Mouse (Mus musculus): ENCODE data around the gene Neurl1a. TPM values are rescaled to one million over a fixed set of nuclear protein-coding genes. Genes with fewer than 3 reads are reported as not detected.

Gene Neurl1a
- polyA plus RNA-seq, 1 experiment from 2014 or later: 15.0 TPM

DNA sequence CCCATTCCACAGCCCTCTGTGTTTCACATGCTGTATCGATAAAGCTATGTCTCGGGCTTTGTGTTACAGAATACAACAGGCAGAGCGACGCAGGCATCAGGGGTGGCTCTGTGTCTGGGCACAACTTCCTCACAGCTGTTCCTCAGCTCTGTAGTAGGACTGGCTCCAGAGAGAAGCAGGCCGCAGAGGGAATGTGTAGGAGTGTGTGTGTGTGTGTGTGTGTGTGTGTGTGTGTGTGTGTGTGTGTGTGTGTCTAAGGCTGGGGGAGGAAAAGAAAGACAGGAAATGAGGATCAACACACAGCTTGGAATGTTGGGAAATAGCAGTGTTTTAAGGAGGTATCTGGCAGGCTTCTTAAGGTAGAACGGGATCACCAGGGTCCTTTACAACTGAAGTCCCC, 98.1 kb downstream of the Neurl1a start:
- H3K27ac ChIP-seq (ENCODE audit: low read depth, low read length): no peak overlapping the region
- no peak for ATAC-seq
- H3K4me3 ChIP-seq (ENCODE audit: low read length): no peak overlapping the region
- H3K9ac ChIP-seq (ENCODE audit: low read depth, low read length): no peak overlapping the region
- H3K4me1 ChIP-seq (ENCODE audit: control insufficient read depth, insufficient read depth, low read depth, low read length): peaks cover 10% of the 10 kb centered on the region
- 79% methylated on average over 6 of the region's 6 CpGs for WGBS
- no peaks in the 10 kb centered on the region for H3K27me3 ChIP-seq (replicated peaks; ENCODE audit: control insufficient read depth, insufficient read depth, low read length)
- no peak overlapping the region for H3K4me2 ChIP-seq (ENCODE audit: low read length)
- peaks cover 4% of the 10 kb centered on the region; the same call in 1 of the 2 replicates for H3K36me3 ChIP-seq (ENCODE audit: control insufficient read depth, insufficient read depth, low read length)
- H3K9me3 ChIP-seq (ENCODE audit: control insufficient read depth, low read length): no peaks in the 10 kb centered on the region

DNA sequence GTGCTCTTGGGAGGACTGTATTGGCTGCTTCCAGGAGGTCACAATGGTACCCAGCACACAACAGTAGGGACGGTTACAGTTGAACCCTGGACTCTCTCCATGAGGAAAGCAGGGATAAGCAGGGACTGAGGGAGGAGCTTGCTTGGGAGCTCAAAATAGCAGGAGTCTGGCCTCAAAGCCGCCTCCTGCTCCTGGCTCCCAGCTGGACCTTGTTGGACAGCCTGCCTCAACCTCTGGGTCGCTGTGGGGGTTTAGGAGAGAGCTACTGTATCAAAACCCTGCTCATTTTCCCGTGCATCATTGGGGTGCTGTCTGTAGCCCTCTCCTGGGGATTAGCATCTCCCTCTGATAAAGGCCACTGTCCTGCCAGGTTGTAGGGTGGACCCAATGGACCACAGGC, 100.8 kb downstream of the Neurl1a start:
- Histone ChIP-seq H3K4me3 (ENCODE audit: low read length) (no peak overlapping the region), H3K9ac (ENCODE audit: low read depth, low read length) (no peak overlapping the region), H3K9me3 (ENCODE audit: control insufficient read depth, low read length) (no peaks in the 10 kb centered on the region), H3K4me2 (ENCODE audit: low read length) (no peak overlapping the region), H3K27ac (ENCODE audit: low read depth, low read length) (peak overlapping the region; percentile 49), H3K27me3 (replicated peaks; ENCODE audit: control insufficient read depth, insufficient read depth, low read length) (no peaks in the 10 kb centered on the region), H3K4me1 (ENCODE audit: control insufficient read depth, insufficient read depth, low read depth, low read length) (peaks cover 10% of the 10 kb centered on the region), H3K36me3 (ENCODE audit: control insufficient read depth, insufficient read depth, low read length) (no peaks in the 10 kb centered on the region)
- no peak for ATAC-seq
- 81% methylated on average over 4 of the region's 4 CpGs for WGBS

GRCm38 (mm10) chr19:47279788-47280532, 101.3 kb downstream of the Neurl1a start:
- Histone ChIP-seq H3K9me3 (ENCODE audit: control insufficient read depth, low read length) (no peaks in the 10 kb centered on the region), H3K4me1 (ENCODE audit: control insufficient read depth, insufficient read depth, low read depth, low read length) (peaks cover 10% of the 10 kb centered on the region), H3K4me3 (ENCODE audit: low read length) (no peak overlapping the region), H3K36me3 (ENCODE audit: control insufficient read depth, insufficient read depth, low read length) (no peaks in the 10 kb centered on the region), H3K27ac (ENCODE audit: low read depth, low read length) (peak overlapping the region; percentile 49), H3K9ac (ENCODE audit: low read depth, low read length) (no peak overlapping the region), H3K4me2 (ENCODE audit: low read length) (no peak overlapping the region), H3K27me3 (replicated peaks; ENCODE audit: control insufficient read depth, insufficient read depth, low read length) (no peaks in the 10 kb centered on the region)
- 66% methylated on average over 15 of the region's 15 CpGs for WGBS
- ATAC-seq: peak; percentile 83

DNA sequence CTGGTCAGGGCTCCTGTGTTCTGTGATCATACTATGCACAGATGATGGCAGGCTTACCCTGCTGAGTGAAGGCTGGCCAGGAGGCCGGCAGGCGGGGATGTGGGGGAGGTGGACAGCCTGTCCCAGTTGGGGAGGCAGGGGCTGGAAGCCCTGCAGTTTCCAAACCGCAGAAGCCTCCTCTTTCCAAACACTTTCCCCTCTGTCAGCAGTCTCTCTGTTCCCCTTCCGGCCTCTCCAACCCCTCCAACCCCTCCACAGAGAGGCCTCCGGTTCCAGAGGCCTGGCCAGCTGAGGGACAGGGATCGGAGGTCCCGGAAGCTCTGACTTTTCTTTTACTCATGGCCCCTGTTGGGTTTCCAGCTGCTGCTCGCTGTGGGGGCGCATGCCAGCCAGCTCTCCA, 102.3 kb downstream of the Neurl1a start:
- Histone ChIP-seq H3K4me2 (ENCODE audit: low read length) (no peak overlapping the region), H3K9me3 (ENCODE audit: control insufficient read depth, low read length) (no peaks in the 10 kb centered on the region), H3K9ac (ENCODE audit: low read depth, low read length) (no peak overlapping the region), H3K36me3 (ENCODE audit: control insufficient read depth, insufficient read depth, low read length) (no peaks in the 10 kb centered on the region; the same call in 1 of the 2 replicates), H3K4me1 (ENCODE audit: control insufficient read depth, insufficient read depth, low read depth, low read length) (peaks cover 10% of the 10 kb centered on the region), H3K4me3 (ENCODE audit: low read length) (no peak overlapping the region), H3K27me3 (replicated peaks; ENCODE audit: control insufficient read depth, insufficient read depth, low read length) (no peaks in the 10 kb centered on the region), H3K27ac (ENCODE audit: low read depth, low read length) (no peak overlapping the region)
- WGBS: 73% methylated on average over 9 of the region's 9 CpGs
- ATAC-seq: no peak

GRCm38 (mm10) chr19:47282050-47282454, 103.4 kb downstream of the Neurl1a start:
- WGBS: 72% methylated on average over 6 of the region's 6 CpGs
- H3K27me3 ChIP-seq (replicated peaks; ENCODE audit: control insufficient read depth, insufficient read depth, low read length): no peaks in the 10 kb centered on the region
- H3K4me1 ChIP-seq (ENCODE audit: control insufficient read depth, insufficient read depth, low read depth, low read length): peaks cover 10% of the 10 kb centered on the region
- H3K9ac ChIP-seq (ENCODE audit: low read depth, low read length): no peak overlapping the region
- ATAC-seq: no peak
- H3K27ac ChIP-seq (ENCODE audit: low read depth, low read length): no peak overlapping the region
- no peaks in the 10 kb centered on the region; the same call in 1 of the 2 replicates for H3K36me3 ChIP-seq (ENCODE audit: control insufficient read depth, insufficient read depth, low read length)
- H3K9me3 ChIP-seq (ENCODE audit: control insufficient read depth, low read length): no peaks in the 10 kb centered on the region
- H3K4me2 ChIP-seq (ENCODE audit: low read length): no peak overlapping the region
- H3K4me3 ChIP-seq (ENCODE audit: low read length): no peak overlapping the region

GRCm38 (mm10) chr19:47282688-47283215, 104.1 kb downstream of the Neurl1a start:
- WGBS: 95% methylated on average over 17 of the region's 17 CpGs
- H3K9me3 ChIP-seq (ENCODE audit: control insufficient read depth, low read length): no peaks in the 10 kb centered on the region

GRCm38 (mm10) chr19:47285581-47285980, 107.0 kb downstream of the Neurl1a start:
- no peak overlapping the region for H3K9ac ChIP-seq (ENCODE audit: low read depth, low read length)
- no peaks in the 10 kb centered on the region for H3K27me3 ChIP-seq (replicated peaks; ENCODE audit: control insufficient read depth, insufficient read depth, low read length)
- H3K36me3 ChIP-seq (ENCODE audit: control insufficient read depth, insufficient read depth, low read length): no peaks in the 10 kb centered on the region; the same call in 1 of the 2 replicates
- H3K4me3 ChIP-seq (ENCODE audit: low read length): no peak overlapping the region
- H3K9me3 ChIP-seq (ENCODE audit: control insufficient read depth, low read length): no peaks in the 10 kb centered on the region
- no peak for ATAC-seq
- peaks cover 3% of the 10 kb centered on the region; the same call in 1 of the 2 replicates for H3K4me1 ChIP-seq (ENCODE audit: control insufficient read depth, insufficient read depth, low read depth, low read length)
- no peak overlapping the region for H3K4me2 ChIP-seq (ENCODE audit: low read length)
- 81% methylated on average over 6 of the region's 6 CpGs for WGBS
- no peak overlapping the region for H3K27ac ChIP-seq (ENCODE audit: low read depth, low read length)

More at GRCm38 (mm10) chr19:47282688-47283215, 104.1 kb downstream of the Neurl1a start:
- no peaks in the 10 kb centered on the region for H3K27me3 ChIP-seq (replicated peaks; ENCODE audit: control insufficient read depth, insufficient read depth, low read length)
- H3K9ac ChIP-seq (ENCODE audit: low read depth, low read length): no peak overlapping the region
- no peak overlapping the region for H3K4me2 ChIP-seq (ENCODE audit: low read length)
- peaks cover 10% of the 10 kb centered on the region for H3K4me1 ChIP-seq (ENCODE audit: control insufficient read depth, insufficient read depth, low read depth, low read length)
- no peak overlapping the region for H3K4me3 ChIP-seq (ENCODE audit: low read length)
- no peaks in the 10 kb centered on the region; the same call in 1 of the 2 replicates for H3K36me3 ChIP-seq (ENCODE audit: control insufficient read depth, insufficient read depth, low read length)
- ATAC-seq: no peak
- no peak overlapping the region for H3K27ac ChIP-seq (ENCODE audit: low read depth, low read length)

DNA sequence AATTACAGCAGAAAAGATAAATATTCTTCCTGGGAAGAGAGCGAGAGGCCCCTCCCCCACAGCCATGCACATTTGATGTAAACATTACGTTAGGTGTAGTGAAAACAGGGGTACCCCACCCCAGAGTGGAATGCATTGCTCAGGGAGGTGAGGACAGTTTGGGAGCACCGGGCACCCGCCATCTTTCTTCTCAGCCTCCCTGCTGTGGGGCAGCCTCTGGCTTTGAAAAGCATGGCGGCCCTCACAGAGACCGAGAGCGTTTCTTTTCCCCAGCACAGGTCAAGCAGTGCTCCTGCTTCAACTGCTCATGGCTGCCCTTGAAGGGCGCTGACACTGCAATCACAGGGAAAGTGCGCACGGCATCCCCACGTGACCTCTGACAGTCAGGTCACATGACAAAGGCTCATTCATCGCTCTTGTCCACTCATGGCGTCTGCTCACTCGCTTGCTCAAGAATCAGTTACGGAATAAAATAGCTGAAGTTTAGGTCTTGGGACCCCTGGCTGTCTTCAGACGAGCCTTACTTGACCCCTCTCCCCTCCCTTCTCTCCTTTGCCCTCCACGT, 108.3 kb downstream of the Neurl1a start:
- H3K4me2 ChIP-seq (ENCODE audit: low read length): no peak overlapping the region
- H3K27me3 ChIP-seq (replicated peaks; ENCODE audit: control insufficient read depth, insufficient read depth, low read length): no peaks in the 10 kb centered on the region
- WGBS: 55% methylated on average over 17 of the region's 17 CpGs
- peaks cover 9% of the 10 kb centered on the region for H3K4me1 ChIP-seq (ENCODE audit: control insufficient read depth, insufficient read depth, low read depth, low read length)
- no peak overlapping the region for H3K9ac ChIP-seq (ENCODE audit: low read depth, low read length)
- no peak overlapping the region for H3K27ac ChIP-seq (ENCODE audit: low read depth, low read length)
- no peaks in the 10 kb centered on the region; the same call in 1 of the 2 replicates for H3K36me3 ChIP-seq (ENCODE audit: control insufficient read depth, insufficient read depth, low read length)
- ATAC-seq: no peak
- no peak overlapping the region for H3K4me3 ChIP-seq (ENCODE audit: low read length)
- no peaks in the 10 kb centered on the region for H3K9me3 ChIP-seq (ENCODE audit: control insufficient read depth, low read length)

GRCm38 (mm10) chr19:47291307-47292080, 112.9 kb downstream of the Neurl1a start:
- WGBS: 38% methylated on average over 7 of the region's 7 CpGs
- Histone ChIP-seq H3K27me3 (replicated peaks; ENCODE audit: control insufficient read depth, insufficient read depth, low read length) (no peaks in the 10 kb centered on the region), H3K4me3 (ENCODE audit: low read length) (no peak overlapping the region), H3K4me2 (ENCODE audit: low read length) (no peak overlapping the region), H3K36me3 (ENCODE audit: control insufficient read depth, insufficient read depth, low read length) (no peaks in the 10 kb centered on the region), H3K9me3 (ENCODE audit: control insufficient read depth, low read length) (no peaks in the 10 kb centered on the region), H3K9ac (ENCODE audit: low read depth, low read length) (no peak overlapping the region), H3K27ac (ENCODE audit: low read depth, low read length) (no peak overlapping the region; the same call in 1 of the 2 replicates), H3K4me1 (ENCODE audit: control insufficient read depth, insufficient read depth, low read depth, low read length) (peaks cover 16% of the 10 kb centered on the region)
- ATAC-seq: no peak
